Mouse (Mus musculus): ENCODE measurements around the gene Tert.

DNA sequence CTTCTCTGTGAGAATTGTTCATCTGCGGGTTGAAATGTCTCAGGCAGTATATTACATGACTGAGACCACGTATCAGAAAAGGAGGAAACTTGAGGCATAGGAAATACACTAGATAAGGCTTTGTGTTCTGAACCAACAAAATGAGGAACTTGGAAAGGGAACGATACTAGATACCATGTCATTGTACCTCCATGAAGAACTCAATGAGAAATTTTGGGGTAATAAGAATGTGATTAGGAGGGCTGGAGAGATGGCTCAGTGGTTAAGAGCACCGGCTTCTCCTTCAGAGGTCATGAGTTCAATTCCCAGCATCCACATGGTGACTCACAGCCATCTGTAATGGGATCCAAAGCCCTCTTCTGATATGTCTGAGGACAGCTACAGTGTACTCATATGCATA lies 26.5 kb upstream of the Tert start:
- TF ChIP-seq POLR2A (IDR thresholded peaks at IDR 0.05; ENCODE audit: extremely low read depth, insufficient read depth, low read length) (no peak), CTCF (IDR thresholded peaks at IDR 0.05; ENCODE audit: low read depth, low read length) (no peak)
